Mouse (Mus musculus) right cerebral cortex, postnatal 25 days (tissue): ENCODE results near the gene Garnl3.

ENCODE experiments used
- DNase-seq: peaks from one replicate; pipeline ENCODE4 v3.0.0; 2022

Garnl3 gene

DNA sequence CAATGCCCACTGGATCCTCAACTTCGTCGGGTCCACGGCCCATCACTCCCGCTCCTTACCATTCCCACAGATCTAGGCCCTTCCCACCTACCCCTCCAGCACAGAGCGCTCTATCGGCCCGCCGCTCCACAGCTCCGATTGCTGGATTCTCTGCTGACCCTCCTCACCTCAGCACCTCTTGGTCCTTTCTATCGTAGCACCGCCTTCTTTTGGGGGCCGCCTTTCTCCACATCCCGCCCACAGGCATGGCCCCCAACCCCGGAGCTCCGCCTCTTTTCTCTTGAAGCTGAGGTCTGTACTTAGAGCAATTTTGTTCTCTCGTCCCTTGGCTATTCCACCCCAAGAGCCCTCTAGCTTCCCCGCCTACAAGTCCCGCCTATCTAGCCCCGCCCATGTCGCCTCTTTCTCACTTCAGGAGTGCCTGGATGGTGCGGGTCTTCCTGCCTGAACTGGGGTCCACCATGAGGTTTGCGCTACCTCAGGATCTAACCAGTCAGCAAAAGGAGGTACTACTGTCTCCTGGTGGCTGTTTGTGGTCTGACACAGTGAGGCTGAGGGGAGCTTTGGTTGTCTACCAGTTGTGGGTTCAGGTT, at the start of gene Garnl3:
Gene Garnl3, minus strand, starts transcription at position 155 of the 593 bp plus-strand sequence.
- DNase-seq: no peak

DNA sequence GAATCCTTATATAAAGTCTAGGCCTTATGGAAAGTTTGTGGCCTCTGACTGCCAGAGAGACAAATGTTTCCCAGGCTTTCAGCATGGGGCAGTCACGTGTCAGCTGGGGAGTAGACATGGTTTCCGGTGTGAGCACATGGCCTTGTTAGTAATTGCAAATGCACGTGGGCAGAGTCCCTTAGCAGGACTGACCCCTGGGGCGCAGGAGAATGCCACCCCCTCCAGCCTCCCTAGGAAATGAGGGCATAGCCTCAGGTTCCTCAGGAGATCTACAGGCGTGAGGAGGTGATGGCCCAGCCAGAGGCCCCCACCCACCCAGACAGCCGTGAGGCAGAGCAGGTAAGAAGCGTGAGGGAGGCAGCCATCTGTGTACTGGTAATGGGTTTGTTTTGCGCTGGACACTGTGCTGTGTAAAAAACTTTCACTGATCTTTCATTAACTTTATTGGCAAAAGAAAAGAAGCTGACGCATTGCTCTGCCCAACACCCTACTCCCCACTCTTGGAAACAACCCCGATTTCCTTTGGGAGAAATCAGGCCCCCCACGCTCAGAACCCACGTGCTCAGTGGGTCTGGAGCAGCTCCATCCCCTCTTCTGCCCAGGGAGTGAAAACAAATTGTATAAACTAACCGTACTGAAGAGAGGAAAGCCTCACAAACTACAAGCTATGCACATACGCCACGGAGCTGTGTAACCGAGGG, 48.6 kb upstream of the Garnl3 start:
- no peak for DNase-seq

DNA sequence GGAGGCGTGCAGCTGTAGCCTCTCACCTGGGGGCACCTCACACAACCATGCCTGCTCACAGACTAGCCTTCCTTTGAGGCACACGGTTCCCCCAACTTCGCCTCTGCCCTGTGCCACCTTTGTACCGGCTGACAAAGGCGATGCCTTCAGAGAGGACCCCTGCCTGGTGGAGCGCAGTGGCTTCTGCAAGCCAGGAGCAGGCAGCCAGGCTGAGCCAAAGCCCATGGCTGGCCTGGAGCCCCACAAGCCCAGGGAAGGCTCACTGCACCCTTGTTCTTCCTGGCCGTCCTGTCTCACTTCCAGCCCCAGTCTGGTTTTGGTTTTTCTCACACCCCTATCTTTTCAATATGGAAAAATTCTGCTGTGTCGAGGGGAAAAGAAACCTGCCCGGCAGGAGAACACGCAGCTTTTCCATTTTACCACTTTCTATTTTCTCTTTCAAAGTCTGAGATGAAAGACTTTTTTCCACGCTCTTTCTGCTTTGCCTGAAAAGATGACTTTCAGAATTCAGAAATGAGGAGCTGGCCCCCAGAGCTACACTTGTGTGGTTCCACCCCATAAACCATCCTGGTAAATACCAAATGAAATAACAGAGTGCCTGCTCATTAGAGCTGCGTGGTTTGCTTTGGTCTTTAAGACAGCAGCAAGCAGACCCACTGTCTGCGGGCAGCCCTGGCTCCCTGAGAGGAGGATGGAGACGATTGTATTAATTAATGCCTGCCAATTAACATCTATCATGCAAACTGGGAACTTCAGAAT, 47.9 kb upstream of the Garnl3 start:
- no peak for DNase-seq

DNA sequence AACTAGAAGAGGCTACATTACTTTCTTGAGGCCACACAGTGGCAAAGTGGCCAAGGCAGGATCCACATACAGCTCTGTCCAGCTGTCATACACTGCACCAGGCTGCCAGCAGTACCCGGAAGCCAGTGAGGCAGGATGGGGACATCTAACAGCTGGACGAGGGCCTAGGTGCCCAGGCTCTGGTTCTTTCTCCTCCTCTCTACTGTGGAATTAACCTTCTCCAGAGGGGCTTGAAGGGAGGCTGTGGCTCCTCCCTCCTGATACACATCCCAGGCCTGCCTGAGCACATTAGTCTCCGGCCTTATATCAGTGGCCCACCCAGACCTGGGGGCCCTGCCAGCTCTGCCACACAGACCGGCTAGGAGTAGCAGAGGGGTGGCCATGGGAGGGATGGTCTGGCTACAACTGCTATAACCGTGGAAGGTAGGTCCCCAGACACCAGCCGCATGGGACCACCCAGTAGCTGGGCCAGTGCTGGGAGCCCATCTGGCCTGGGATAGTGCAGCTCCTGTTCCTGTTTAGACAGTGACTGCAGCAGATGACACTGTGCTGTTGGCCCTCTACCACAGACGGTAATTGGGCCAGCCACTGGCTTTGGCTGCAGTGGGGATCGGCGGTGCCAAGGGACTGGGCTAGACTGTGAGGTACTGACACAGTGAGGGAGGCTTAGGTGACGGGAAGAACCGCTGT, 46.9 kb upstream of the Garnl3 start:
- DNase-seq: no peak

DNA sequence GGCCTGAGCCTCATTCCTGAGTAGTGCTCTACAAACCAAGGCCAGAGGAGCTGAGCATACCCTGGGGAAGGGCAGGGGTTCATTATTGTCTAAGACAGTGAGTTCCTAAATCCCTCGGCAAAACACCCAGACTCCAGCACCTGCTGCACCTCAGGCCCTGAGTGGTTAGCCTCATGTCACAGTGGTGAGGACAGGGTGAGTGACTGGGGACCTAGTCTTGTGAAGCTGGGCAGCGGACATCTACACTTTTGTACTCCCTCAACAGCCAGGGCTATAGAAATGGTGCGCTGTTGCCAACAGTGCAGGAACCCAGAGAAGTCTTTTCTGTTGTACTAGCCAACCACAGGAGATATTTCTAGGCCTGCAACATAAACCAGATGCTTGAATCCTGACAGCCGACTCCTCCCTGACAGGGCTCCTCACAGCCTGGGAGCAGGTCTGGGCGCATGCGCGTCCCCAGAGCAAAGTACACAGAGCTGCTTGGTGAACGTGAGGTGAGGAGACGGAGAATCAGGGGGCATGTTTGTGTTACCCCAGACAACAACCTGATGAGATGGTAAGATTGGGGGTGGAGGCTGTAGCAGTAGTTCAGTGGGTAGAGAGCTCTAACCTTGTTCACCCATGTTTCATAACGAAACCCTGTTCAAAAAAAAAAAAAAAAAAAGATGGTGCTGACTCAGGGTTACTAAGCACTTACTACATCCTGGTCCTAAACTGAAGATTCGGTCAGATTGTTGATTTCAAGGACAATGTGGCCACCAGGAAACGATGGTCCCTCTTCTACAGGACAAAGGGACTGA, 46.2 kb upstream of the Garnl3 start:
- DNase-seq: no peak

DNA sequence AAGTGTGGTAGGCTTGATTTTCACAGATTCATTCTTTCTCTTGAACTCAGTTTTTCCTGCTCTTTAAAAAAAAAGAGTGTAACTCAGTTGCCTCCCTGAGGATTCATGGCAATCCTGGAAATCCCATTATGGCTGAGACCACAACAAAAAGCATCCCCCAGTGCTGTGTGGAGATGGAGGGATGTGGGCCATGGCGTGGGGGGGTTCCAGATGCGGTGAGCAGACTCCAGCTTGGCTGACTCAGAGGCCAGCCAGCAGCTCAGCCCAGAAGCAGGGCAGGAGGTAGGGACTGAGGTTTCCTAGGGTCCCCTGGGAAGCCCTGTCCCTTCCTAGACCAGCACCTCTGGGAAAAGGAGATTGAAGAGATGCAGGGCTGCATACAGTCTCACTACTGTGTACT, 45.5 kb upstream of the Garnl3 start:
- no peak for DNase-seq

DNA sequence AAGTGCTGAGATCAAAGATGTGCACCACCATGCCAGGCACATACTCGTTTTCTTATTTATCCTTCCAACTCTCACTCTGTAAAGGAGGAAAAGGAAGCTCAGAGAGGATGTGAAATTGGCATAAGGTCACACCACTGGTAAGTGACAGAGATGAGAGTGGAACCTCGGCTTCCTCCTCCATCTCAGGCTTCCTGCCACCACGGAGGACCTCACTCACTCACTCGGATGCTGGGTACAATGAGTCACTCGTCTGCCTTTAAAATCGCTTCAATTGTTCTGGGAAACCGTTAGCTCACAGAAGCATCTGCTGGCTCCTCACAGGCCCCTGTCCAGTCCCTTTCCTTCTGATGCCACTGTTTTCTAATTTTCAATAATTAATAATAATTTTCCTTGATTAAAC, 45.1 kb upstream of the Garnl3 start:
- no peak for DNase-seq

DNA sequence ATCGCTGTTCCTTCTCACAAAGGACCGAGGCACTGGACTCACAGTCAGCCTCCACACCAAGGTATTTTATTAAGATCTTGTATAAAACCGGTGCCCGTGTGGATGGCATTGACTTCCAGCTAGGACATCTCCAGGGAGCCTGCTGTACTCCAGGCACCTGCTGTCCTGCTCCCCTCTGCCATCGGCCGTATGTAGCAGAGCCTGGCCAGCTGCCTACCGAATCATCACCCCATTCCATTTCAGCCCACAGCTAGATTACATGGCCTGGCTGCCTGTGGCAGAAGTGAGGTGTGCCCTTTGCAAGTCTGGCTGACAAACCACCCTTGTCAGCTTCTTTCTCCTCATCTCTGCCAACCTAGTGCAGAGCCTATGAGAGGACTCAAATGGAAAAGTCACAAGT, 42.2 kb upstream of the Garnl3 start:
- DNase-seq: no peak

DNA sequence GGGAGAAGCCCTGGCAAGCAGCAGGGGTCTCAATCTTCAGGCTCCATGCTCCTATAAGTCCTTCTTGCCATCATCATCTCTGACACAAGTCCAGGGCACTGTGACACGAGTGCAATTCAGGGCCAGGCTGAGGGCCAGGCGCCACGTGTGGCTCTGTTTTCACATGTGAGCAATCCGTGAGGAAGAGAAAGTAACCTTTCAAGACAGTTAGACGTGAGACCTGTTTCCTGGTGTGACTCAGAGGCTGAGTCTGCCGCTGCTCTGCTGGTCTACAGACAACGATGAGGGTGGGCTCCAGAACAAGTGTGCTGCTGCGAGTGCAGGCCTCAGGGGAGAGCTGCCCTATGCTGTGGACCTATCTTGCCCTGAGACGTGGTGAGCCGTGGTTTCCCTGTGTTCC, 41.7 kb upstream of the Garnl3 start:
- no peak for DNase-seq

DNA sequence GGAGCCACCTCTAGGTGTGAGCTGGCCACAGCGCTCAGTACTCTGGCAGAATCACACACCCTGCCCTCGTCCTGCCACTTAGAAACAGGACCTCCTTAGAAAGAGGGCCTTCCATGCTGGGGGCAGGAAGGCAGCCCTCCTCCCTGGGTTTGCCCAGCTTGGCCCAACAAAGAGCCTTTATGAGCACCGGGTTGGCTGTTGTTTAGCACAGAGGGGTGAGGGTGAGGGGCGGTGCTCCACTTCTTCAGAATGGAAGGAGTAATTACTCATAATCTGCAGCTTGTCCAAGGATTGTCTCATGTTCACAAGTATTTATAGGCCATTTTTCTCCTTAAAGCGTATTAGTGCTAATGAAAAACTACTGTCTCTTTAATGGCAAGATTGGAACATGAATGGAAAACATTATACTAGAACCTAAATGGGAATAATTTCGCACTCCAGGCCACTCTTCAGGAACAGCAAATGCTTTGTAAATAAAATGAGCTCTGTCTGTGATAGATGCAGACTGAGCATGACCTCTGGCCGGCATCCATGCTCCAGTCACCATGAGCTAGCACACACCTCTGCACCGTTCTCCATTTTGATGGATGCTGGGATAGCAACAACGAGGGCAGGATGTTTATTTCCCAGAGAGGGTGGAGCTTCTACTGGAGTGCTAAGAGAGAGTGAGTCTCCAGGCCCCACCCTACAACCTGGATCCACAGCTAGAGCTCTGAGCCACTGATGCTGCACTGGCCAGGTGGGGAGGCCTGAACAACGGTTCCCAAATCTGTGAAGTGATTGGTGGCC, 39.5 kb upstream of the Garnl3 start:
- no peak for DNase-seq

DNA sequence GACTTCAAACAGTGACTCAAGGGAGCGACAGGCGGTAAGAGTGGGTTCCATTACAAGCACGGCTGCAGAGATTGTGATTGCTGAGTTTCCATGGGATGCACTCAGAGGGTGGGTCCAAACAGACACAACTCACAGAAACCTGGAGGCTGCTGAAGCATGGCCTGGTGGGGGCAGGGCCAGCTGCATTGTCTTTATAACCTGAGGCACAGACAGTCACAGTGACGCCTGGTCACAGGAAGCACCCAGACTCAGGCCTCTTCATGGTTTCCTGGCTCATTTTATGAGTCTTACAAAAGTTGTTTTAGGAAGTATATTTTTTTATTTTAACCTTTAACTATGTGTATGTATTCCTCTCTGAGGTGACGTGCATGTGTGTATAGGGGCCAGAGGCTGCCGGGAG, 38.0 kb upstream of the Garnl3 start:
- no peak for DNase-seq

DNA sequence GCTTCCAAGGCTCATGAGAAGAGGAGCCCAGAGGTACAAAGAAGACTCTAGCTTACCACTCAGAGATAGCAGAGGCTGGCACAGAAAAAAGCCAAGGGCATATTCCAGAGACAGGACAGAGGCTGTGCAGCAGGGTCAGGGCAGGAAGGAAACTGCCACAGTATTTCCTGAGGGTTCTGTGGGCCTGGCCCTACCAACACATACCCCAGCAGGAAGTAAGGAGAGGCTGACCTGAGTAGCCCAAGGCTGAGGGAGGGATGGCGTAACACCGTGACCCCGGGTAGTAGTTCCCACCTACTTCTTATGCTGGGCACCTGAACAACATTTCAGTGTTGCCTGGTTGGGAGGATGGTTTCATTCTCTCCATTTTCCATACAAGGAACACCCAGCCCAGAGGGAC, 35.6 kb upstream of the Garnl3 start:
- no peak for DNase-seq

DNA sequence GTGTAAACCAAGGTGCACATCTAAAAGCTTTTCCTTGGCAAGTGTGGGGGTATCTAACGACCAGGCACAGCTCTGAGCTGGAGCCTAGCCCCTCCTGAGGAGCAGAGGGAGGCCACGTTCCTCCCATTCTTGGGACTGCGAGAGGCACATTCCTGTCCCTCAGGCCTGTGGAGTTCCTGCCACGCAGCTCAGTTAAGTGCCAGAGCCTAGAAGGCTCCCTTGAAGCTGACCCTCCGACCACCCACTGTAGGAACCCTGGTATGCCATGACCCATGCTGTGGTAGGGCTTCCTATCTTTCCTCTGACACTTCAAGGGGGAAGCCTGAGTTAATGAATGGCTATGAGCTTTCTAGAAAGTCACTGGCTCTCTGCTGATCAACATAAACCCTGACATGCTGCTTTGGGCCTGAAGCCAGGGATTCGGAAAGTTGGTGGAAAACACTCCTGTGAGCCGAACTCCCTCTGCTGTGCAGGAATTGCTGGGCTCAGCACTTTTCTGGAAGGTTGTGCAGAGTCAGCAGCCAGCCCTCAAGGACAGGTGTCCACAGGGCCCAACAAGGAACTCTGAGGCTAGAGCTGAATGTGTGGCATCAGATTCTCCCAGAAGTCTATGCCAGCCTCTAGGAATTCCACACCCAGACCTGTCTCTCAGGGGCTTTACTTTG, 34.4 kb upstream of the Garnl3 start:
- no peak for DNase-seq

DNA sequence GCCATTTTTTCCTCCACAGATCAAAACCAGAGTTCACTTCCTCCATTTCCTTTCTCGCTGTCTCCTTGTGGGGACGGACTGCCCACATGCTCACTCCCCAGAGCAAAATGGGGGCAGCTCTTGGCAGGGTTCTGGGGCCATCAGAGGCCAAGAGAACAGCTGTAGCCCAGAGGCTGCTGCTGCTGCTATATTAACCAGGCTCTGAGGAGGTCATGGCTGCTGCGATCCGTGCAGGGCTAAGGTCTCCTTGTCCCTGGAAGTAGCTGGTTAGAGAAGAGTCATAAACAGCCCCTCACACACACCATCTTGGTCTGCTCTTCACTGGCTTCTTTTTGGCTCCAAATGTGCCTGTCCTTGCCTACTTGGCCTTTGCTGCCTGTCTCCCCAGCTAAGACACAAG, 33.8 kb upstream of the Garnl3 start:
- DNase-seq: no peak

DNA sequence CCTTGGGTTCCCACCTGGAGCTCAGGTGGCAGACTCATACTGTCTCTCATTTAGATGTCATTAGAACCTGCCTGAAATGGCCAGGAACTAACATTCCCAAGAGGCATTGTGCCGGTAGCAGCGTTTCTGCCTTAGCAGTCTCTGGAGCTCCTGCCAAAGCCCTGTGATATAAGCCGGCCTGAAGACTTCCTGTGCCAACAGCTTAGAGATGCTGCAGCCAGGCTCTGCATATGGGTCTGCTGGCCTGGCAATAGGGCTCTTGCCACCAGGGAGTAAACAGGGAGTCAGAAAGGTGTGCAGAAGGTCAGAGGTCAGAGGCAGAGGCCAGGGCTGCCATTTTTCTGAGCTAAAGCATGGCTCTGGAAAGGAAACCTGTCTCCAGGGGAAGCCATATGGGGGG, 33.2 kb upstream of the Garnl3 start:
- no peak for DNase-seq

DNA sequence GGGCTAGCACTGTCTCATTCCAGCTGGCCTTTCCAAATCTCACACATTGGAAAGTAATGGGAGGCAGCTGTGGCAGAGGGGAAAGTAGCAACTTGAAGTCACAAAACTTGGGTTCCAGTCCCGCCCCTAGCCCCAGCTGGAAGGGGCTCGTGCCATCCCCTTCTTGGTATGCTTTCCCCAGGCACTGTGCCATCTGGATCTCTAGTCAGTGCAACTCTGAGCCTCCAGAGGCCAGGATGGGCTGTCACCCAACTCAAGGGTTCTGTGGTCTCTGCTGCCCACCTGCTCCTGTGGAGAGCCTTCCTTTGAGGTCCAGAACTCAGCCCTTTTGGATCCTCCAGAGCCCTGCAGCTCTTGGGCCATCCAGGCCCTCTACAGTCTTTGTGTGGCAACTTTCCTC, 30.7 kb upstream of the Garnl3 start:
- no peak for DNase-seq

DNA sequence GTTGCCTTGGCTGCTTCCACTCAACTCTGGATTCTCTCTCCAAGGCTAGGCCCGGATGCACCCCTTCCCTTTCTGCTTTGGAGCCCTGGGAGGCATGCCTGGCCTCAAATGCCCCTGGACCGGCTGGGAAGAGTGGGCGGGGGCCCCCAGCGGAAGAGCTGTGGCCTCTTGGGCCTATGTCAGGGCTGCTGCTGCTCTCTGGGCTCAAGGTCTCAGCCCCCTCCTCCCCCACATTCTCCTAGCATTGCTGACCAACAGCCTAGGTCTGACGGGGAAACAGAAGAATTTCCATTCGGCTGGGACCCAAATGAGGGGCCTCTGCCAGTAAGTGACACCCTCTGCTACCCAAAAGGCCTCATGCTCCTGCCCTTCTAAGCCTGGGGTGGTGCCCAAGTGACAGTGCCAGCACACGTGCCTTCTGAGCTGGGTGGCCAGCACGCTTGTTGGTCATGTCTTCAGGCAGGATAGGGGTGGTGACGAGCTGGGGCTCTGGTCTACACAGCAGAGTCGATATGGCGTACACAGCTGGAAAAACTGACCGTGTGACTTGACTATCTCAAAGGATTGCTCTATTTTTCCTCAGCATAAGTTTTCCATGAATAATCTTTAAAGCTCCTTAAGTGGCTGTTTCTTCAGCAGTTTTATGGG, 29.0 kb upstream of the Garnl3 start:
- DNase-seq: no peak

DNA sequence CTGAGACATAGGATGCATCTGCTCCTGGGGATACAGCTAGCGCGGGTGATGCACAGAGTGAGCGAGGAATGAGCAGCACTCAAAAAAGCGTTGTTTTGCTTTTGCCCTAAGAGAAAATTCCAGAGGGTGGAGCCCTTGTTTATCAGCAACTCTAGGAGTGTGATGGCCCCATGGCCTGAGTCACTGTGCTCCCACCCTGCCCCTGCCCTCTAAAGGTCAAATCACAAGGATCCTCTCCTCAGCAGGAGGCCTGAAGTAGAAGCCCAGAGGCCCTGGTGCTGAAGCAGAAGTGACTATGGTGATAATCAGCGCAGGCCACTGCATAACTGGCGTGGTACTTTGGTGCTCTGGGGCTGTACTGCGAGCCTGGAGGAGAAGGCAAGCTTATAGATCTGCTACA, 28.1 kb upstream of the Garnl3 start:
- DNase-seq: no peak

DNA sequence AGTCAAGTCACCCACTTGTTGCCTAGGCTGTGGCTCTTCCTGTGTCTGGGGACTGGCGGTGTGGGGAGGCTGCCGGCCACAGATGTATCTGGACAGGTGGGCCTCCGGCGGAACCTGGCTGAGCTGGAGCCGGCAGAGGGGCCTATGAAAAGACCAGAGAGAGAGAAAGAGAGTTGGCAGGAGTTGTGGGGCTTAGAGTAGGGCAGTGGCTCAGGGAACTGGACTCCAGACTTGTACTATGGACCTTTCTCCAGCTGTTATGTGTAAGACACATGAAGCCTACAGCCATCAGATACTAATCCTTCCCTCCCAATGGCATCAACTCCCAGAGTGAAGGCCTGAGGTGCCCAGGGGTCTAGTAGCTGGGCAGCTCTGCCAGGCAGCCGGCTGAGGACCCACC, 27.4 kb upstream of the Garnl3 start:
- no peak for DNase-seq

DNA sequence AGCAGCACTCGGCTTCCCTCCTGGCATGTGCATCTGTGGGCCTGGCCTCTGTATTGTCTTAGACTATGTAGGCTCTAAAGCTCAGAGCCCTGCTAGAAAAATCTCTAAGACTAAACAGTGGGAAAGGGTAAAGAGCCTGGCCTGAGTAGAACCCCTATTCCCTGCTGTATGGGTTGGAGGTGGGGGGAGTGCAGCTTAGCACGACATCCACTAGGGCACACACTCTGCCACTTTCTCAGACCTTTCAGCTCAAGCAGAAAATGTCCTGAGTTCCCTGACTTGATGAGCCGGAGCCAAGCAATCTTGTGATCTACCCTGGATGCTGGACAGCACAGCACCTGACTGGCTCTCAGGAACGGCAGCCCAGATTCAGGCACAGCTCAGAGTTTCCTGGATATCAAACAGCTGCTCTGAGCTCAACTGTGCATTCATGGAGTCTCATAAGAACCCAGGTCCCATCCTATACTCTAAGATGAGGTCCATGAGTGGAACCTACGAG, 24.9 kb upstream of the Garnl3 start:
- no peak for DNase-seq
